Mouse (Mus musculus) limb, embryonic 14.5 days (tissue): Measurements from ENCODE around the gene Cyp39a1. TPM values are rescaled to one million over a fixed set of nuclear protein-coding genes. Genes with fewer than 3 reads are reported as not detected.

ENCODE experiments used
- ATAC-seq: fragments of 200-750 bp; cut with Nextera tagmentation; 2 replicates; pipeline ENCODE4 v1.8.0; 2017; ENCODE audit warnings: low read depth, moderate number of reproducible peaks, moderate TSS enrichment; ENCODE audit not compliant: low FRiP score
- DNase-seq: peaks from one replicate; pipeline ENCODE4 v3.0.0-alpha.2; 2015; ENCODE audit warnings: low spot score
- H3K27ac ChIP-seq: fragments of 300-500 bp; sonication (generic); replicated peaks from 2 replicates; pipeline ENCODE4 v1.5.1; 2014; ENCODE audit warnings: low read depth, mild to moderate bottlenecking, low read length, moderate library complexity, mixed read lengths
- H3K27me3 ChIP-seq: fragments of 300-500 bp; sonication (generic); 2 replicates; pipeline ENCODE4 v1.6.1; 2014; ENCODE audit warnings: low read length, mixed read lengths; ENCODE audit not compliant: control insufficient read depth, insufficient read depth
- H3K36me3 ChIP-seq: fragments of 300-500 bp; sonication (generic); 2 replicates; pipeline ENCODE4 v1.6.1; 2014; ENCODE audit warnings: mild to moderate bottlenecking, low read length, moderate library complexity, mixed read lengths; ENCODE audit not compliant: control insufficient read depth, insufficient read depth
- H3K4me1 ChIP-seq: fragments of 300-500 bp; sonication (generic); 2 replicates; pipeline ENCODE4 v1.6.1; 2014; ENCODE audit warnings: antibody characterized with exemption, low read length, mixed read lengths; ENCODE audit not compliant: control insufficient read depth, insufficient read depth
- H3K4me2 ChIP-seq: fragments of 300-500 bp; sonication (generic); replicated peaks from 2 replicates; pipeline ENCODE4 v1.6.1; 2014; ENCODE audit warnings: low read depth, mild to moderate bottlenecking, low read length, moderate library complexity; ENCODE audit not compliant: severe bottlenecking
- H3K4me3 ChIP-seq: fragments of 300-500 bp; sonication (generic); replicated peaks from 2 replicates; pipeline ENCODE4 v1.5.1; 2014; ENCODE audit warnings: low read length
- H3K9ac ChIP-seq: fragments of 300-500 bp; sonication (generic); 2 replicates; pipeline ENCODE4 v1.6.1; 2014; ENCODE audit warnings: mild to moderate bottlenecking, low read depth, low read length, moderate library complexity; ENCODE audit not compliant: severe bottlenecking
- H3K9me3 ChIP-seq: fragments of 300-500 bp; sonication (generic); 2 replicates; pipeline ENCODE4 v1.6.1; 2016; ENCODE audit warnings: low read length; ENCODE audit not compliant: control insufficient read depth
- POLR2A ChIP-seq: fragments of 200-500 bp; IDR thresholded peaks from 2 replicates; pipeline ENCODE4 v1.8.0; 2012; ENCODE audit warnings: inconsistent platforms, mild to moderate bottlenecking, moderate library complexity, borderline replicate concordance; ENCODE audit not compliant: insufficient read depth, insufficient read length; ENCODE audit errors: extremely low read depth
- WGBS: fragments of 180-500 bp; shearing (Covaris S2); extraction: QIAGEN DNeasy Blood & Tissue Kit; methylation state at CpG from one replicate; pipeline ENCODE4 v1.1.7; 2014; 5-methylcytosine and 5-hydroxymethylcytosine counted together
- polyA plus RNA-seq, 2 experiments: library from polyadenylated mRNA; depleted of rRNA in 1 of 2; stranded (reverse) in 1 of 2; unstranded in 1 of 2; fragments of >200 nt; fragmentation: Nextera tagmentation in 1 of 2; extraction: Ambion mirVana in 1 of 2; gene quantifications; 2 replicates each; pipeline versions ENCODE4 v1.2.1 to v1.2.3; 2012 to 2014

Cyp39a1 gene
- polyA plus RNA-seq, 2 experiments = 7.0 to 21.6 TPM

DNA sequence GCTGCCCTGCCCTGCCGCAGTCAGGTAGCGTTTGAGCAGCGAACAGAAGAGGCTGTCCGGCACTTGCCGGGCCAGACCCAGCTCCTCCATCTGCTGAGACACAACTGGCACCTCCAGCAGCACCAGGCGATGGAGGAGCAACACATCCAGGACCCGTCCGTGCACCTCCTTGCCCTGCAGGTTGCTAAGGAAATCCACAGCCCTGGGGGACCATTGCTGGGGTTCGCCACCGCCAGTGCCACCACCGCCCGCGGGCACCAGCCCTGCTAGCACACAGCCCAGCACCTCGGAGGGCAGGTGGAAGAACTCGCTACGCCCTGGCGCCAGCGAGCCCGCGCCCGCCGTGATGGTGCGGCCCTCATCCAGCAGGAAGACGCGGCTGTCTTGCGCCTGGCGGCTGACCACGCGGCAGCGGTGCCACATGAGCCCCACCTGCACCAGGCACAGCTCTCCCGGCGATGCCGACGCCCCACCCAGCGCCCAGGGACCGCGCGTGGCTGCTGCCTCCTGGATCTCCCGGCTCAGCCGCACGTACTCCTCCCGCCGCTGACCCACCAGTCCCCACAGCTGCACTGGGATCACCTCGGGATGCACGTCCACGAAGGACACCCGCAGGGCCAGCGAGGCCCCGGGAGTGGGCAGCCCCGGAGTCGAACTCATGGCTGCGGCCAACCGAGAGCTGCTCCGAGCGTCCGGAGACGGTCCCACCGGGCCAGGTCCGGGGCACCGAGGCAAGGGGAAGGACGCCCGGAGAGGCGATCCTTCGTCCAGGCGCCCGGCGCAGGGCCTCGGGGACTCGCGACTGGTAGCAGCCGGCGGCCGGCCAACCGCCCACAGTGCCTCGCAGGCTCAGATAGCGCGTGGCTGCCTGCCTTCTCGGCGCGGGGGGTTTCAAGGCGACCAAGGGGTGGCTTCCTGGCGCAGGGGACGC, 37.5 kb upstream of the Cyp39a1 start, which contains the start of gene Tdrd6:
TSS of gene Tdrd6 (minus strand) at position 804 of the 931 bp plus-strand sequence.
- H3K4me3 ChIP-seq = peak within 1 kb of the TSS; percentile 41
- DNase-seq = no peak
- 7% methylated on average over 50 of the region's 83 CpGs for WGBS
- peak within 1 kb of the TSS; percentile 41 for H3K9ac ChIP-seq
- peaks cover 31% of the 10 kb centered on the region for H3K27me3 ChIP-seq
- H3K9me3 ChIP-seq = no peaks in the 10 kb centered on the region
- no peak for TF ChIP-seq POLR2A
- no peaks in the 10 kb centered on the region for H3K36me3 ChIP-seq
- no peak; the same call in 1 of the 2 replicates for ATAC-seq
- peaks cover 6% of the 10 kb centered on the region for H3K4me1 ChIP-seq
- H3K4me2 ChIP-seq = peak within 1 kb of the TSS; percentile 72
- H3K27ac ChIP-seq = no peak within 1 kb of the TSS

DNA sequence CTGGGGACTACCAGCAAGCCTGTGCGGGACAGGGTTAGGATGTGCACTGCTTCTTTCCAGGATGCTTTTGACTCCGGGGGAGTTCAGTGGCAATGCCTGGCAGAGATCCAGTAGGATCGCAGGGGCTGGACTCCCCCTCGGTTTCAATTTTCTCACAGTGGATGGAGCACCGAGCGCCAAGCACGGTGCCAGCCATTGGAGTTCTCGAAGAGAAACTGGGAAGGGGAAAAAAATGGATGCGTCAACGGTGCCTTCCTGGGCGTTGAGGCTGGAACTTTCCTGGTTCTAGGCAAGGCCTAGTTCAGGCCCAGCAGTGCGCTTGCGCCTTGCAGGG, 36.8 kb upstream of the Cyp39a1 start:
- DNase-seq (no peak), ATAC-seq (no peak)
- WGBS = 44% methylated on average over 13 of the region's 13 CpGs
- no peaks in the 10 kb centered on the region for H3K9me3 ChIP-seq
- peak overlapping the region; percentile 72 for H3K4me2 ChIP-seq
- peak overlapping the region; percentile 41; the same call in 1 of the 2 replicates for H3K9ac ChIP-seq
- peaks cover 6% of the 10 kb centered on the region for H3K4me1 ChIP-seq
- peak overlapping the region; percentile 41 for H3K4me3 ChIP-seq
- no peaks in the 10 kb centered on the region for H3K36me3 ChIP-seq
- peaks cover 31% of the 10 kb centered on the region for H3K27me3 ChIP-seq
- H3K27ac ChIP-seq = no peak overlapping the region
- TF ChIP-seq POLR2A = no peak

DNA sequence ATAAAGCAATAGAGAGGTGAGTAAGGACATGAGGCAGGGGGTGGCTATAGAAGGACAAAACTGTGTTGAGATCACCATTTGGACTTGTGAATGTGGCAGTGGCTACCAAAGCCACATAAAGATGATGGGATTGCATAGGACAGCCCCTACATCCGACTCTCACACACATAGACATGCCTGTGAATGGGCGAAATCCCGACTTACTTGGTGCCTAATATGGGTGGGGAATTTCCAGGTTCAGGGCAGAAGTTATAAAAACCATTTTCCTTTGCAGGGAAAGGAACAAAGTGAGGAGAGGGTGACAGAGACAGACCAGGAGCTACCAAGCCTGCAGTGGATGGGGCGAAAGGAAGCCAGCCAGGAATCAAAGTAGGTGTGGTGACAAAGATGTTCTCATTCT, 30.1 kb upstream of the Cyp39a1 start:
- no peak overlapping the region for H3K27ac ChIP-seq
- no peak for ATAC-seq

DNA sequence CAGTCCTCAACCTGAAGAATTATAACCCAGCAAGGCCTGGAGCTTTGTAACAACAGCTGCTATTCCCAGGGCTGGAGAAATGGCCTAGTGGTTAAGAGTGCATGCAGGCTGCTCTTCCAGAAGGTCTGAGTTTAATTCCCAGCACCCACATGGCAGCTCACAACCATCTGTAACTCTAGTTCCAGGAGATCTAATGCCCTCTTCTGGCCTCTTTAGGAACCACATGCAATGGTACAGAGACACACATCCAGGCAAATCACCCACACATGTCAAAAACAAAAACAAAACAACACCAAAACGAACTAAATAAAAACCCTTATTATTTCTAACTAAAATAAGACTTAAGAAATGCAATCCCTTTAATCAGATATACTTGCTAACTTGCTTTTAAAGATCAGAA, 26.4 kb upstream of the Cyp39a1 start:
- H3K36me3 ChIP-seq = peaks cover 23% of the 10 kb centered on the region
- H3K4me2 ChIP-seq = no peak overlapping the region
- no peak overlapping the region for H3K4me3 ChIP-seq
- H3K27ac ChIP-seq = no peak overlapping the region
- no peak for TF ChIP-seq POLR2A
- no peaks in the 10 kb centered on the region for H3K4me1 ChIP-seq
- H3K27me3 ChIP-seq = no peaks in the 10 kb centered on the region
- ATAC-seq = no peak
- no peak overlapping the region for H3K9ac ChIP-seq
- 67% methylated on average over 1 of the region's 1 CpGs for WGBS
- no peak for DNase-seq
- no peaks in the 10 kb centered on the region for H3K9me3 ChIP-seq

More for the DNA sequence above, 30.1 kb upstream of the Cyp39a1 start:
- H3K4me2 ChIP-seq = no peak overlapping the region
- H3K9me3 ChIP-seq = no peaks in the 10 kb centered on the region
- 93% methylated on average over 4 of the region's 4 CpGs for WGBS
- no peak for TF ChIP-seq POLR2A
- H3K9ac ChIP-seq = no peak overlapping the region
- H3K27me3 ChIP-seq = no peaks in the 10 kb centered on the region
- H3K36me3 ChIP-seq = peaks cover 4% of the 10 kb centered on the region
- no peaks in the 10 kb centered on the region for H3K4me1 ChIP-seq
- DNase-seq = no peak
- no peak overlapping the region for H3K4me3 ChIP-seq

DNA sequence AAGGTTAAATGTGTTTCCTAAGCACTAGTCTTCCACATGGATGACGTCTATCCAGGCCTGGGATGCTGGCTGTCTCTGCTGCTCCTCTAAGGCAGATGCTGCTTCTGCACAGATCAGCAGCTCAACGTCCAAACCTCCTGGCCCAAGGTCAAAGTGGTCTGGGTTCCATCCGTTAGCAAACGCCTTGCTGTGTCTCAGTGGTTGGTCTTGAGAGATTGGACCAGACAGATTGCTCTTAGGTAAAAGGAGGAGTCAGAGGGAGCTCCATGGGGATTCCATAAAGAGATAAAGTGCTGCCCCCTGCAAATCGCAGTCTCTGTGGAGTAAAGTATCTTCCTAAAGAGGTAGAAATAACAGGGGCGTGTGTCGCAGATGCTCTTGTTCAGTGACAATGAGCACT, 24.0 kb upstream of the Cyp39a1 start:
- no peak overlapping the region for H3K4me2 ChIP-seq
- H3K27me3 ChIP-seq = no peaks in the 10 kb centered on the region
- H3K36me3 ChIP-seq = peaks cover 23% of the 10 kb centered on the region
- no peak overlapping the region for H3K27ac ChIP-seq
- 82% methylated on average over 7 of the region's 7 CpGs for WGBS
- H3K4me1 ChIP-seq = no peaks in the 10 kb centered on the region
- no peak for ATAC-seq
- no peak for DNase-seq
- H3K9ac ChIP-seq = no peak overlapping the region
- H3K9me3 ChIP-seq = no peaks in the 10 kb centered on the region
- H3K4me3 ChIP-seq = no peak overlapping the region
- TF ChIP-seq POLR2A = no peak
